In the genomic region with DNA sequence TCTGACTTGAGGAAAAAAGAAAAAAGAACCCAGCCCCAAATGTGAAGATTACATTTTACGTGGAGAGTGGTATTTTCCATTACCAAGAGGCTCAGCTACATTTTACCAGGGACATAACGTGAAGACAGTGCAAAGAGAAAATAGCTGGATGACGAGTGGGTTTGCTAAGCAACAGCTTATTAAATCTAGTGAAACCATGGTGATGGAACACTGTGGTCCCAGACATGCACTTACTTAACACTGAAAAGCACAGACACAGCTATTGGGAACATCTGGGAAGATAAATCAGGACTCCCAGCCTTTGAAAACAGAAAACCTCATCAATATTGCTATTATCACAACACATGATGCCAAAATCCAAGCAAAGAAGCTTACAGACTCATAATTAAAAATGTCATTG, we compare ENCODE assay signal across 14 mouse cellular contexts.
A peak's percentile ranks its signal among the peaks of the same experiment; 100 is the strongest.
DNase-seq lines count a peak whose midpoint lies in the region; ATAC-seq lines count a peak whose summit lies in the region.
"Had no signal": no experiment of that assay in that cellular context is flagged by ENCODE, and none has a peak within 500 bp of the region (broad histone marks: within the 10 kb centered on the region; RNA-seq: fewer than 3 reads in every experiment).

No protein-coding gene starts in this region.

- DNase-seq in MN1 (ENCODE audit: low spot score), result peak; percentile 35
- peak; percentile 6 for DNase-seq in brain, embryonic 18.5 days (ENCODE audit: low read depth, low spot score)
- DNase-seq in mesoderm, embryonic 11.5 days (ENCODE audit: low read depth, low spot score), result peak; percentile 23
- DNase-seq in spleen, postnatal 14 days (ENCODE audit: low spot score in 2 of 2), result no peak
- DNase-seq in spleen, postnatal 4 days (ENCODE audit: low spot score in 2 of 2), result no peak
- DNase-seq: cerebellum, postnatal 14 days; kidney, adult 11 months; kidney, postnatal 36 days; liver, postnatal 0 days had no signal

- no peaks in the 10 kb centered on the region for H3K4me1 ChIP-seq in hindbrain, embryonic 15.5 days (replicated peaks)
- H3K4me1 ChIP-seq in hindbrain, embryonic 13.5 days (replicated peaks), result no peaks in the 10 kb centered on the region
- H3K4me1 ChIP-seq: embryonic facial prominence, embryonic 13.5 days; limb, embryonic 13.5 days had no signal

- no peak overlapping the region for H3K4me3 ChIP-seq in hindbrain, embryonic 15.5 days
- no peak overlapping the region for H3K4me3 ChIP-seq in hindbrain, embryonic 13.5 days
- H3K4me3 ChIP-seq: embryonic facial prominence, embryonic 13.5 days; limb, embryonic 13.5 days had no signal

- H3K9me3 ChIP-seq in hindbrain, embryonic 15.5 days, result no peaks in the 10 kb centered on the region
- H3K9me3 ChIP-seq in hindbrain, embryonic 13.5 days, result no peaks in the 10 kb centered on the region
- H3K9me3 ChIP-seq: embryonic facial prominence, embryonic 13.5 days; limb, embryonic 13.5 days had no signal

- 28% methylated on average over 3 of the region's 3 CpGs for WGBS in hindbrain, embryonic 15.5 days
- WGBS in hindbrain, embryonic 13.5 days, result 32% methylated on average over 3 of the region's 3 CpGs

- H3K27ac ChIP-seq in hindbrain, embryonic 15.5 days (replicated peaks), result no peak overlapping the region
- H3K27ac ChIP-seq in hindbrain, embryonic 13.5 days, result no peak overlapping the region
- H3K27ac ChIP-seq: embryonic facial prominence, embryonic 13.5 days; limb, embryonic 13.5 days had no signal

- no peaks in the 10 kb centered on the region for H3K27me3 ChIP-seq in hindbrain, embryonic 15.5 days
- no peaks in the 10 kb centered on the region for H3K27me3 ChIP-seq in hindbrain, embryonic 13.5 days
- H3K27me3 ChIP-seq: limb, embryonic 13.5 days had no signal

- no peaks in the 10 kb centered on the region for H3K36me3 ChIP-seq in hindbrain, embryonic 15.5 days
- H3K36me3 ChIP-seq in hindbrain, embryonic 13.5 days, result no peaks in the 10 kb centered on the region
- H3K36me3 ChIP-seq: embryonic facial prominence, embryonic 13.5 days; limb, embryonic 13.5 days had no signal

- H3K9ac ChIP-seq in hindbrain, embryonic 15.5 days, result no peak overlapping the region
- no peak overlapping the region for H3K9ac ChIP-seq in hindbrain, embryonic 13.5 days
- H3K9ac ChIP-seq: embryonic facial prominence, embryonic 13.5 days; limb, embryonic 13.5 days; liver, postnatal 0 days had no signal

- ATAC-seq in hindbrain, embryonic 15.5 days (ENCODE audit: low FRiP score, low read depth), result peak; percentile 65; the same call in 1 of the 2 replicates
- ATAC-seq in hindbrain, embryonic 13.5 days (ENCODE audit: low FRiP score), result no peak
- ATAC-seq: CD4-positive, CD25-positive, alpha-beta regulatory T cell, adult 4 months; liver, postnatal 0 days had no signal

- no peak overlapping the region for H3K4me2 ChIP-seq in hindbrain, embryonic 15.5 days
- no peak overlapping the region for H3K4me2 ChIP-seq in hindbrain, embryonic 13.5 days
- H3K4me2 ChIP-seq: embryonic facial prominence, embryonic 13.5 days; limb, embryonic 13.5 days had no signal

Comparison
In these comparisons a context has a peak if more than half of its experiments do, and no peak if none do; other contexts are left out.
1. DNase-seq: peak in MN1 (single experiment), brain, embryonic 18.5 days (single experiment) and mesoderm, embryonic 11.5 days (single experiment); none in spleen, postnatal 14 days (0 of 2) and spleen, postnatal 4 days (0 of 2).